Mouse (Mus musculus): ENCODE data around the gene Rps28. TPM values are rescaled to one million over a fixed set of nuclear protein-coding genes. Genes with fewer than 3 reads are reported as not detected.
A peak's percentile ranks its signal among the peaks of the same experiment; 100 is the strongest.

Rps28 gene
- polyA plus RNA-seq, 1 experiment: 888 TPM

- peak; percentile 67 for DNase-seq (ENCODE audit: low read depth, low spot score)
- 18% methylated on average over 9 of the region's 9 CpGs for WGBS
Observed at GRCm38 (mm10) chr17:33779271-33779966, 44.9 kb downstream of the Rps28 start.

GRCm38 (mm10) chr17:33775287-33775686 is 49.1 kb downstream of the Rps28 start:
- 94% methylated on average over 4 of the region's 4 CpGs for WGBS
- no peak for DNase-seq (ENCODE audit: low read depth, low spot score)

- WGBS: 62% methylated on average over 8 of the region's 8 CpGs
- DNase-seq (ENCODE audit: low read depth, low spot score): no peak
Observed at GRCm38 (mm10) chr17:33774573-33775155, 49.7 kb downstream of the Rps28 start.

- no peak for DNase-seq (ENCODE audit: low read depth, low spot score)
- 88% methylated on average over 6 of the region's 6 CpGs for WGBS
Observed at GRCm38 (mm10) chr17:33773871-33774572, 50.3 kb downstream of the Rps28 start.

- DNase-seq (ENCODE audit: low read depth, low spot score): no peak
- whole genome bisulfite sequencing: 65% methylated on average over 6 of the region's 6 CpGs
Observed at GRCm38 (mm10) chr17:33773426-33773825, 50.9 kb downstream of the Rps28 start.

GRCm38 (mm10) chr17:33771617-33772016 is 52.7 kb downstream of the Rps28 start:
- WGBS: 94% methylated on average over 4 of the region's 4 CpGs
- no peak for DNase-seq (ENCODE audit: low read depth, low spot score)

Other genes starting within 250 kb of the Rps28 start
- 31.2 and 31.4 TPM in 2 replicates for gene Zfp414, start 195.5 kb downstream of the Rps28 start, polyA plus RNA-seq (2012; rRNA removed)
- 1.5 and 1.7 TPM in 2 replicates for gene Pram1, start 186.5 kb downstream of the Rps28 start, polyA plus RNA-seq (2012; rRNA removed)
- 49.2 and 52.1 TPM in 2 replicates for gene Hnrnpm, start 137.7 kb downstream of the Rps28 start, polyA plus RNA-seq (2012; rRNA removed)
- gene March2, start 105.9 kb downstream of the Rps28 start, polyA plus RNA-seq (2012; rRNA removed): 53.8 and 55.5 TPM in 2 replicates
- gene Rab11b, start 64.0 kb downstream of the Rps28 start, polyA plus RNA-seq (2012; rRNA removed): 268 and 292 TPM in 2 replicates
- gene Angptl4, start 42.7 kb downstream of the Rps28 start, polyA plus RNA-seq (2012; rRNA removed): 21.9 and 75.2 TPM in 2 replicates
- gene Kank3, start 14.0 kb downstream of the Rps28 start, polyA plus RNA-seq (2012; rRNA removed): 19.7 and 22.0 TPM in 2 replicates
- 365 and 370 TPM in 2 replicates for gene Ndufa7, start within 50 bp of the Rps28 start, polyA plus RNA-seq (2012; rRNA removed)
- gene Cd320, start 18.5 kb upstream of the Rps28 start, polyA plus RNA-seq (2012; rRNA removed): 22.0 and 27.3 TPM in 2 replicates
- gene Gm7029, start 49.3 kb upstream of the Rps28 start, polyA plus RNA-seq (2012; rRNA removed): not detected in 2 replicates
- gene Kifc1, start 66.1 kb upstream of the Rps28 start, polyA plus RNA-seq (2012; rRNA removed): 17.1 and 17.6 TPM in 2 replicates
- 0.67 TPM in 1 of 2 replicates, not detected in the other for gene Platr17, start 80.6 kb upstream of the Rps28 start, polyA plus RNA-seq (2012; rRNA removed)
- gene Daxx, start 84.9 kb upstream of the Rps28 start, polyA plus RNA-seq (2012; rRNA removed): 34.1 and 41.0 TPM in 2 replicates
- gene Tapbp, start 91.3 kb upstream of the Rps28 start, polyA plus RNA-seq (2012; rRNA removed): 203 and 264 TPM in 2 replicates
- gene Zbtb22, start 91.3 kb upstream of the Rps28 start, polyA plus RNA-seq (2012; rRNA removed): 37.1 and 49.3 TPM in 2 replicates
- 46.1 and 63.1 TPM in 2 replicates for gene Rgl2, start 105.0 kb upstream of the Rps28 start, polyA plus RNA-seq (2012; rRNA removed)
- gene Pfdn6, start 115.8 kb upstream of the Rps28 start, polyA plus RNA-seq (2012; rRNA removed): 28.6 and 35.4 TPM in 2 replicates
- gene Wdr46, start 116.1 kb upstream of the Rps28 start, polyA plus RNA-seq (2012; rRNA removed): 19.1 and 23.6 TPM in 2 replicates
- 15.6 and 19.8 TPM in 2 replicates for gene B3galt4, start 126.9 kb upstream of the Rps28 start, polyA plus RNA-seq (2012; rRNA removed)
- gene Vps52, start 131.2 kb upstream of the Rps28 start, polyA plus RNA-seq (2012; rRNA removed): 44.6 and 59.1 TPM in 2 replicates
- gene Rps18, start 131.4 kb upstream of the Rps28 start, polyA plus RNA-seq (2012; rRNA removed): 617 and 700 TPM in 2 replicates
- gene H2-K1, start 175.8 kb upstream of the Rps28 start, polyA plus RNA-seq (2012; rRNA removed): 5,020 and 5,402 TPM in 2 replicates
- 17.0 and 21.3 TPM in 2 replicates for gene Ring1, start 200.1 kb upstream of the Rps28 start, polyA plus RNA-seq (2012; rRNA removed)
- 43.2 and 48.6 TPM in 2 replicates for gene H2-Ke6, start 203.5 kb upstream of the Rps28 start, polyA plus RNA-seq (2012; rRNA removed)
- gene Slc39a7, start 207.1 kb upstream of the Rps28 start, polyA plus RNA-seq (2012; rRNA removed): 129 and 133 TPM in 2 replicates
- 41.6 and 49.9 TPM in 2 replicates for gene Rxrb, start 207.2 kb upstream of the Rps28 start, polyA plus RNA-seq (2012; rRNA removed)
- gene Col11a2, start 214.9 kb upstream of the Rps28 start, polyA plus RNA-seq (2012; rRNA removed): 0.60 and 0.95 TPM in 2 replicates